Mouse (Mus musculus): ENCODE data around the gene Atf2. TPM values are rescaled to one million over a fixed set of nuclear protein-coding genes. Genes with fewer than 3 reads are reported as not detected.
A peak's percentile ranks its signal among the peaks of the same experiment; 100 is the strongest.
"Not testable (repeated sequence)": the region's sequence is repeated elsewhere in the genome, so short reads cannot be mapped to it uniquely, and the experiment has no call there.

Gene Atf2
- total RNA-seq (2015; ENCODE audit: low replicate concordance) = 155 and 169 TPM in 2 replicates
- 100 and 131 TPM in 2 replicates for total RNA-seq (2017; ENCODE audit: low replicate concordance)

DNA sequence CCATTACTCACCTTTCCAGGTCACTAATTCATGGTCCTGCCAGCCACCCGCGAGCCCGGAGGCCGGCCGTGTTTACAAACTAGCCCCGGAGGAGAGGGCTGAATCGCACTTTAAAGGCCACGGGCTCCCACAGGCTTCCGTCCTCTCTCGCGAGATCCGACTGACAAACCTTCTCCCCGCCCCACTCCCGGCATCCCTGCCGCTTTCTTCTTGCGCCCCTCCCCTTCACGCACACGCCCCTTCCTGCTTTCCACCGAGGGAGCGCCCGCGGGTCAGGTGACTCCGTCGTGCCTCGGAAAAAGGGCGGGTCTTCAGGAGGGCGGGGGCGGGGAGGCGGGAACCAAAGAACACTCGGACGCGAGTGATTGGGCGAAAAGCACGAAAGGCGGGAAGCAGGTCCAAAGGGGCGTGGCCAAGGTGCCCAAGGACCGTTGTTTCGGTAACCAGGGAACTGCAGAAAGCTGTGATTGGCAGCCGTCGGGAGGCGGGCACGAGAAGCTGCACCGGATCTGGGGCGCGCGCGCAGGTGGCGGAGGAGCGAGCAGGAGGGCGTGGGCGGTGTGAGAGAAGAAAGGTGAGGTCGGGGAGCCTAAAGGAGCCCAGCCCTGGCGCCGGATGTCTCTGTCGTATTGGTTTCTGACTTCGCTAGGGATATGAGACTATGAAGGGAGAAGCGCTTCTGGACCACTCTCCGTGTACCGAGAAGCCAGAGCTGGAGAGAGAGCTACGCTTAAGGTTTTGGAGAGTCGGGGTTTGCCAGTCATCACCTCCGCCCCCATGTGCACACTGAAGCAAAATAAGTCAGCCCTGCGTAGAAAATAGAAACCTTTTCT lies at the start of gene Atf2:
Gene Atf2 (minus strand): TSS at position 176 of the 833 bp plus-strand sequence.
- ATAC-seq (replicated peaks; ENCODE audit: low FRiP score, poor library complexity, severe bottlenecking) = peak; percentile 93

DNA sequence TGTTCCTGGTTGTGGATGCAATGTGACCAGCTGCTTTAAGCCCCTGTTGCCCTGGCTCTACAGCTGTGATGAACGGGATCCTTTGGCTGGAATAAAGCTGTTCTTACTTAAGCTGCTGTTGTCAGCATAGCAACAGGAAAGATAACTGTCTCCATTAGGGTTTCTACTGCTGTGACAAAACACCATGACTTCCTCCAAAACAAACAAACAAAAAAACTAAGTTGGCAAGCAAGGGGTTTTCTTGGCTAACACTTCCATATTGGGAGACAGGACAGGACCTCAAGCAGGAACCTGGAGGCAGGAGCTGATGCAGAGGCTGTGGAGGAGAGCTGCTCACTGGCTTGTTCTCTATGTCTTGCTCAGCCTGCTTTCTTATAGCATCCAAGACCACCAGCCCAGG lies 48.8 kb upstream of the Atf2 start:
- ATAC-seq (replicated peaks; ENCODE audit: low FRiP score, poor library complexity, severe bottlenecking) = no peak

DNA sequence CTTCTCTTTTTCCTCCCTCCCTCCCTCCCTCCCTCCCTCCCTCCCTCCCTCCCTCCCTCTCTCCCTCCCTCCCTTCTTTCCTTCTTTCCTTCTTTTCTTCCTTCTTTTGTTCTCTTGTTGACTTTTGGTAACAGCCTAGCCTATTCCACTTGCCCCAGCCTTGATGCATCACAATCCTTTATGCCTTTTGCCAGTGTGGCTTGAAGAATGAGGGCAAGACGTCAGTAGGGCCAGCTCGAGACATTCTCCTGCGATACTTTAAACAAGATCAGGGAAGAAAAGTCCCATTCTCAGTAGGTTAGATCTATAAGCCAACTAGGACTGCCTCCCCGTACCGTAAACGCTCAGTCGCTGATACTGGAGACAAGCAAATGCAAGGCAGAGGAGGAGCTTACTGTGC lies 48.0 kb upstream of the Atf2 start:
- ATAC-seq (replicated peaks; ENCODE audit: low FRiP score, poor library complexity, severe bottlenecking) = no peak

DNA sequence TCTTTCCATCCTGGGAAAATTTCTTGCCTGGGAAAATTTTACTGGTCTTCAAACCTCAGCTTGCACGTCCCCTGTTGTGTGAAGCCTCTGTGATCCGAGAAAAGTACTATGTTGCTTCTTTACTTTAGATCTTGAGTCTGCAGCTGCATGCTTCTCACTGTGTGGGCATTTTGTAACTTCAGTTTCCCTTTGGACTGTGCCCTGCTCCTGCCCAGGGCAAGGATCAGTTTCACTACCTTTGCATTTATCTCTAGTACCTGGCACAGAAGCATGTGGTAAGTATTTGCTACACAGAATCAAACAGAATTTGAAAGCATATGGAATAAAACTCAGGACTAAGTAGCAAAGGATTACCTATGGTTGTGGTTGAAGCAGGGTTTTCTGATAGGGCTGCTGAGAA lies 46.5 kb upstream of the Atf2 start:
- no peak for ATAC-seq (replicated peaks; ENCODE audit: low FRiP score, poor library complexity, severe bottlenecking)

DNA sequence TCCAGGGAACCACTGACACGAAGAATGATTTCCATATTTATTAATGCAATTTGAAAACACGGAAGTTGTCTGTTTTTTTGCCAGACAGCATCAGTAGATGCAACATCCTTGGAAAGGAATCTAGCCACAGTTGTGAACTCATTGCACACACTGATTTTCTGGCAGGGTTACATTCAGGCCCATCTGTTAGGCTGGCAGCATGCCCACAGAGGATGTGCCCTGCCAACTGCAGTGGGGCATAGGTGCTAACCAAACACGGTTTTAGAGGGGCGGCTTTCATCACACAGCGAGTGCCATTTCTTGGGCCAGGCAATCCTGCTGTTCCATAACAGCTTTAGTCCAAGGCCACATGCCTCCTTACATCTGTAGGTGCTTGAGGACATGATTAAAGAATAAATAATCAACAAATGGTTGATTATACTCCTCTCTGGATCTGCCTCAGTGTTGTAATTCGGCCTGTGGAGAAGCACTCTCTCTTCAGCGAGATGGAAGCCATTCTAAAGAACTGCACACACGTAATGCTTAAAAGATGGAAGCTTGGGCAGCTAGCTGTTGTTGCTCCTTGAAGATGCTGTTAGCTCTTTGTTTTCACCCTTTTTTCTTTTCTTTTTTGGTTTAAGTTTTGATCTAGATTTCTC lies 40.4 kb upstream of the Atf2 start:
- no peak for ATAC-seq (replicated peaks; ENCODE audit: low FRiP score, poor library complexity, severe bottlenecking)

DNA sequence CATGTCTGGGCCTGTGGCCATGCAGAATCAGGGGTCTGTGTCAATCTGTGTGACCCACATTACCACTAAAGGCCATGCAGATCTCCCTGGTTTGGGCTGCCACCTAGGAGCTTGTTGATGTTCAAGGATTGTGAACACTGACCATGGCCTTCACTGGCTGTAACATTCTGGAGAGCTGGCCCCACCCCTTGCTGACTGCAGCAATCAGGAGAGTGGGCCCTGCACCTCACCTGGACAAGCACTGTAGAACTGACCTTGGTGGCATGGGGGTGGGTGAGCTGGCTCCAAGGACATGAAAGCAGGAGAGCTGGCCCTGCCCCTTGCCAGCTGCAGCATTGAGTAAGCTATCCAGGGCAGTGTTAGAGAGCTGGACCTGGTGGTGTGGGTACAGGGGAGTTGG lies 35.3 kb upstream of the Atf2 start:
- ATAC-seq (replicated peaks; ENCODE audit: low FRiP score, poor library complexity, severe bottlenecking) = no peak

DNA sequence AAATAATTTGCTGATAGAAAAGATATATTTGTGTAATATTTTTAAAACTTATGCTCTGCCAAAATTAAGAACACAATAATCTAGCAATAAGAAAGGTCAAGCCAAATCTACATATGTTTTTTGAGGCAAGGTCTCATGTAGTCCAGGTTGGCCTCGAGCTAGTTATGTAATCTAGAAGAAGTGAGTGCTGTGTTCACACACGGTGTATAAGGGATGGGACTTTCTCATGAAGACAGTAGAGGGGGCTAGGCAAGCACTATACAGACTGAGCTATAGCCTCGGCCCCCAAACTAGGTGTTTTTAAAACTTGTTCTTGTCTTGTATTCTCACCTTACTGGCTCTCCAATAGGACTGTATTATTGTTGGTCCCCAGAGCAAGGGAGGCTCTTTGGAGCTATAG lies 33.1 kb upstream of the Atf2 start:
- no peak for ATAC-seq (replicated peaks; ENCODE audit: low FRiP score, poor library complexity, severe bottlenecking)

DNA sequence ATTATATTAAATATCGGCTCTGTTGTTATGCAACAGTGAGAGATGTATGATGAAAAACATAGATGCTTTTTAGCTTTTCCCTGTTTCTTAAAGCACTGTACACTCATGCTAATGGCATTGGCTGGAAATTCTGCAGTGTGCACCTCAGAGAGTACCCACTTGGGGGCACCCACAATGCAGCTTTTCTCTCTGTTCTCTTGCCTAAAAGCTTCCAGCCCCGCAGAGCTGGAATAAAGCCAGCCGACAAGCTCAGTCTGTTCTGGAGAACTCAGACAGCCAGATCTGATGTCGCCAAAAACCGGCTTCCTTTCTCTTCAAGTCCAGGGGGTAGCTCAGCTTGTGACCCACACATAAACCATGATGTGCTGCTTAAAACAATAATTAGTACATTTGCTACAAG lies 32.6 kb upstream of the Atf2 start:
- no peak for ATAC-seq (replicated peaks; ENCODE audit: low FRiP score, poor library complexity, severe bottlenecking)

DNA sequence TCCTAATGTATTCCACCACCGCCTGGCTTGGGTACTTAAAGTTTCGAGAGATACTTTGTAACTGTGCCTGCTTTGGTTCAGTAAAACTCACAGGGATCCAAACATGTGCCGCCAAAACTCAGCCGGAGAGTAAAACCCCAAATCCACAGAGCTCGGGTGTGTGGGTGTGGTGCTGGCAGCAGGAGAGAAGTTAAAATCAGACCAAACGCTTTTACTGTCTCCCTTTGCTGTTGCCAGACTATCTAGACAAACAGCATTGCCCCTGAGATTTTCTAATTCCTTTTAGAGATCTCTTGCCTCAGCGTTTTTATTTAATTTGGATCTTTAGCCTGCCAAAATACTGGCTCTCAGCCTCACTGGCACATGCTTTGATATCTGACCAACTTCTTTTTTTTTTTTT lies 27.2 kb upstream of the Atf2 start:
- no peak for ATAC-seq (replicated peaks; ENCODE audit: low FRiP score, poor library complexity, severe bottlenecking)

DNA sequence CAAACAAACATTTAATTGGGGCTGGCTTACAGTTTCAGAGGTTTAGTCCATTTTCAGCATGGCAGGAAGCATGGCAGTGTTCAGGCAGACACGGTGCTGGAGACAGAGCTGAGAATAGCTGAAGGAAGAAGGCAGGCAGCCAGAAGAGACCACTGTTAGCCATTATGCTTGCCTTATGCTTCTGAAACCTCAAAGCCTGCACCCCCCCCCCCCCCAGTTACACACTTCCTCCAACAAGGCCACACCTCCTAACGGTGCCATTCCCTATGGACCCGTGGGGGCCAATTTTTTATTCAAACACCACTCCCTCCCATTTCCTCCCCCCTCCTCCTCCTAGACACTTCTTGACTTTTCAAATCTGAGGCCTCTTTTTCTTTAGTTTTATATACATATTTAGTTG lies 19.8 kb upstream of the Atf2 start:
- ATAC-seq (replicated peaks; ENCODE audit: low FRiP score, poor library complexity, severe bottlenecking) = no peak

DNA sequence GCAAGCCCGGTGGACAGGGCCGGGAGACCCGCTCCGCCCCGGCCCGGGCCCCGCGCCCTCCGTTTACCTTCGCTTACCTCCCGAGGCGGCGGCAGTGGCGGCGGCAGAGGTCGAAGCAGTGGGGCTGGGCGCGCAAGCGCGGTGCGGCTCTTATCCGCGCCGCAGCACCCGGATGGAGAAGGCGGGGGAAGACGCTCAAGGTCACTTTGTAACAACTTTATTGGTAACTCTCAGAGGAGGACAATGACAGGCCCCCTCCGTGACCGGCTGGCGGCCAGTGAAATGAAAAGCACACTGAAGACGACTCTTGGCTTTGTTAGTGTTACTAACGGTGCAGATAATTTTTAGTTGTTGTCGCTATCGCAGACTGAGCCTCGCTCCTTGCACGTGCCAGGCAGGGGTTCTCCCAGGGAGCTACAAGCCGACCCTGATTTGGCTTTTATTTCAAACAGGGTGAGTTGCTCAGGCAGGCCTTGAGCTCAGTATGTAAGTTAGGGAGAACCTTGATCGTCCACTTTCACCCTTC lies 18.8 kb upstream of the Atf2 start, which contains the start of gene Atp5g3:
Gene Atp5g3 (minus strand): TSS at position 152 of the 526 bp plus-strand sequence.
- peak; percentile 97 for ATAC-seq (replicated peaks; ENCODE audit: low FRiP score, poor library complexity, severe bottlenecking)

DNA sequence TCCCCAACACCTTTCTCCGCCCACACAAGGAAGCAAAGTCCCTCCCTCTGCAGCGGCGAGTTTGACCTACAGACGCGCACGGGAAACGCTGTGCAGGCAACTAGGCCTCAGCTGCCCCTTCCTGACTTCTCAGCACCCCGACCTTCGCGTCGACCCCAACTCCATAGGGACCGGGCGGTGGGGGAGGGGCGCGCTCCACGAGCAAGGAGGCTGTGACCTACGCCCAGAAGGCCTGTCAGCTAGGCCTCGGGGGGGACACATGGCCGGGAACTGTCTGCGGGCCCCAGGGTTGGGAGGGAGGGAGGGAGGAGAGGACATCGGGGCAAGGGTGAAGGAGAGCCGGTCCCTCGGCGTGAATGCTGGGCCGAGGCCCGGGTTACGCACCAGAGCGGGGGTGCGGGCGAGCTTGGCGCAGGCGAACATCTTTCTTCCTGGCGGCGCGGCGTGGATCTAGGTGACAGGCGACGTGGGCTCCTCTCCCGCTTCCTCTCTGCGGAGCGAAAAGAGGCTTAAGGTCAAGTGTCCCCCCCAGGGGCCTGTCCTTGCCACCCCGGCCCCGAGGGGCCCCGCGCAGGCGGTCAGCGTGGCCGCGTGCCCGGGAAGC lies 18.2 kb upstream of the Atf2 start:
- peak; percentile 73 for ATAC-seq (replicated peaks; ENCODE audit: low FRiP score, poor library complexity, severe bottlenecking)

DNA sequence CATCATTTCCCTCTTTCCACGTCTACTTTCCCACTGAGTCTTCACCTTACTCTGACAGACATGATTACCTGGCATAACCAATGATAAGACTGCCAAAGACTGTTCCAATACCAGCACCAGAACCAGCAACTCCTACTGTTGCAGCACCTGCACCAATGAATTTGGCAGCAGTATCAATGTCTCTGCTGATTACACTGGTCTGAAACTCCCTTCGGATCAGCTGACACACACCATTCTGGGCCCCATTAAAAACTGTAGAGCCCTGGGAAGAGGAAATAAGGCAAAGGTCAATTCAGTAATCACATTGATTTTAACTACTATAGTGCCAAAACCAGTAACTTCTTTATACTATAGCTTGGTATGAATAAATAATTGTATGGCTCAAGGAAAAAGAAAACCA lies 16.7 kb upstream of the Atf2 start:
- no peak for ATAC-seq (replicated peaks; ENCODE audit: low FRiP score, poor library complexity, severe bottlenecking)

DNA sequence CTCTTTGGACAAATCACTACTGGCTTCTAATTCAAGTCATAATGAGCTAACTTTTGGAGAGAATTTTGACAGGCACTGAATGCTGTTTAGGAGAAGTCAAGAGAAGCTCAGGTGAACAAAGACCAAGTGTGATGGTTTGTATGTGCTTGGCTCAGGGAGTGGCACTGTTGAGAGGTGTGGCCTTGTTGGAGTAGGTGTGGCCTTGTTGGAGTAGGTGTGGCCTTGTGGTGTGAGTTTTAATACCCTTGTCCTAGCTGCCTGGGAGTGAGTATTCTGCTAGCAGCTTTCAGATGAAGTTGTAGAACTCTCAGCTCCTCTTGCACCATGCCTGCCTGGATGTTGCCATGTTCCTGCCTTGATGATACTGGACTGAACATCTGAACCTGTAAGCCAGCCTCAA lies 12.2 kb upstream of the Atf2 start:
- not testable (repeated sequence) for ATAC-seq (replicated peaks; ENCODE audit: low FRiP score, poor library complexity, severe bottlenecking)

DNA sequence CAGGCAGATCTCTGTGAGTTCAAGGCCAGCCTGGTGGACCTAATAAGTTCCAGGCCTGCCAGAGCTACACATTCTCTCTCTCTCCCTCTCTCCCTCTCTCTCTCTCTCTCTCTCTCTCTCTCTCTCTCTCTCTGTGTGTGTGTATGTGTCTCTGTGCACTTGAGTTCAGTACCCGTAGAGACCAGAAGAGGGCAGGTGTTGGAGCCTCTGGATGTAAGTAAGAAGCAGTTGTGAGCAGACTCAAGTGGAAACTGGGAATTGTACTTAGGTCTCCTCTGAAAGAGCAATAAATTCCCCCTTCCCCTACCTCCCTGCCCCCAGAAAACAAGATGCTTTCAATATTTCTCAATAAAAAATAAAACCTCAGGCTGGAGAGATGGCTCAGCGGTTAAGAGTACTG lies 11.1 kb upstream of the Atf2 start:
- no peak for ATAC-seq (replicated peaks; ENCODE audit: low FRiP score, poor library complexity, severe bottlenecking)

DNA sequence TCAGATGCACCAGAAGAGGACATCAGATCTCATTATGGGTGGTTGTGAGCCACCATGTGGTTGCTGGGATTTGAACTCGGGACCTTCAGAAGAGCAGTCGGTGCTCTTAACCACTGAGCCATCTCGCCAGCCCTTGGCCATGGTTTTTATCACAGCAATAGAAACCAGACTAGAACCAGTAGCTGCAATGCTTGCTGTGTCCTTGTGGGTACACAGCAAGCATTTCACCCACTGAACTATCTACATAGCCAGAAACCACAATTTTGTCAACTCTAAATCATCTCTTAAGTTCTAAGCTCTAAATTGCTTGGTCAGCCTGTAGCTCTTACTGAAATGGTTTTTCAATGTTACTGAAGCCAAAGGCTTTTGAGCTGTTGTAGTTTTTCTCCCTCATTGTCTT lies 9.9 kb upstream of the Atf2 start:
- ATAC-seq (replicated peaks; ENCODE audit: low FRiP score, poor library complexity, severe bottlenecking) = not testable (repeated sequence)

DNA sequence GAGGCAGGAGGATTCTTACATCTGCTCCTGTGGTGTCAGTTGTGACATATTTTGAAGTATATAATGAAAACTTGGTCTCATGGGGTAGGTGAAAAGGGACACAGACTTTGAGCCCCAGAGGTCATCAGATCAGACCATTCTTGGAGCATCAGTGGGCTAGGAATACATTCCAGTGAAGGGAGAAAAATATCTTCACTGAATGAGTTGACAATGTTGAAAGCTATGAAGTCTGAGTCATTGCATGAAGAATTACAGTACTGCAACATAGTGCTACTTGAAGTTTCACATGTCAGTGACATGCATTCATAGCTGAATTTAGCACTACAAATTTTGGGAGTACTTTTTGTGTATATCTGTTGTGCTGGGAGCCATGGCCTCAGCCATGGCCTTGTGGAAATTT lies 8.7 kb upstream of the Atf2 start:
- no peak for ATAC-seq (replicated peaks; ENCODE audit: low FRiP score, poor library complexity, severe bottlenecking)

DNA sequence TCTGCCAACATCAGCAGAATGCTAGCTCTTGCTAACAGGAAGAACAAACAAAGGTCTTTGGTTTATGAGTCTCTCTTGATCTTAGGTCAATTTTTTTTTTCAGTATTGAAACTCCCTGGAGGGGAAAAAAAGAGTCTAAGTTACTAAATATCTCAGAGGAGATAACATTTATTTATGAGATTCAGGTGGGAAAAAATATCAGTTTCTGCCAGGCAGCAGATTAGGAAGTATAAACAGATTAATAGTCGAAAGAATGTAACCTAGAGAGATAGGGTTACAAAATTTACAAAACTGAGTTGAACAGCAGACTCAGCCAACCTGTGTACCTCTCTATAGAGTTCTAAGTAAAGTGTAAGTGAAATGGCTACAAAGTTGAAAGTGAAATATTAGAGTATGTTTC lies 7.9 kb upstream of the Atf2 start:
- no peak for ATAC-seq (replicated peaks; ENCODE audit: low FRiP score, poor library complexity, severe bottlenecking)

DNA sequence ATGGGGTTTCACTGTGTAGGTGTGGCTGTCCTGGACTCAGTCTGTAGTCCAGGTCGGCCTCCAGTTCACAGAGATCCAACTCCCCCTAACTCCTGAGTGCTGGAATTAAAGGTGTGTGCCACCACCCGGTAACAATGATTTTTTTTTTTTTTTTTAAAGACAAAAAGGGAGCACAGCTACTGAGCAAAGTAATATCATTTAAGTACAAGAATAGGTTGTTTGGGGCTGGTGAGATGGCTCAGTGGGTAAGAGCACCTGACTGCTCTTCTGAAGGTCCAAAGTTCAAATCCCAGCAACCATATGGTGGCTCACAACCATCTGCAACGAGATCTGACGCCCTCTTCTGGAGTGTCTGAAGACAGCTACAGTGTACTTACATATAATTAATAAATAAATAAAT lies 4.5 kb upstream of the Atf2 start:
- ATAC-seq (replicated peaks; ENCODE audit: low FRiP score, poor library complexity, severe bottlenecking) = not testable (repeated sequence)

DNA sequence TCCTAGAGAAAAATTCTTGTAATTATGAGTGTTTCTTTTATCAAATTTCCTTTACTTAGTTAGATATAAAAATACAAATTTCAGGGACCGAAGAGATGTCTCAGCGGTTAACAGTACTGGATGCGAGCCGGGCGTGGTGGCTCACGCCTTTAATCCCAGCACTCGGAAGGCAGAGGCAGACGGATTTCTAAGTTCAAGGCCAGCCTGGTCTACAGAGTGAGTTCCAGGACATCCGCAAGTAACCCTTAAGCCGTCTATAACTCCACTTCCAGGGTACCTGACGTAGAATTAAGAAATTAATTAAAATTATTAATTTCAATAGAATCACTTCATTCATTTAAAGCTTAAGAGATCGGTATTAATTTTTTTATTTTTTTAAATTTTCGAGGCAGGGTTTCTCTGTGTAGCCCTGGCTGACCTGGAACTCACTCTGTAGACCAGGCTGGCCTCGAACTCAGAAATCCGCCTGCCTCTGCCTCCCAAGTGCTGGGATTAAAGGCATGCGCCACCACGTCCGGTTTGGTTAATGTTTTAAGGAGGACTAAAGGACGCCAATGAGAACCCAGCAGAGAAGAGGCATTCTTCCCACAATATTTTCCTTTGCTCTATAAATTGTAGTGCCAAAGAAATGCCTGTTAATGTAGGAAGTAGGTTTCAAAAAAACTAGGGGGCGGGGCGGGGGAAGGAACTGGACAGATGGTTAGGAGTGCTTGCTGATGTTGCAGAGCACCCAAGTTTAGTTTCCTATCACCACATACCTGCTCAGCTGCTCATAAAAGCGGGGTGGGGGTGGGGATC lies 1.2 kb upstream of the Atf2 start:
- ATAC-seq (replicated peaks; ENCODE audit: low FRiP score, poor library complexity, severe bottlenecking) = no peak
